Mouse (Mus musculus): ENCODE results near the gene Lsg1.

Lsg1 gene

DNA sequence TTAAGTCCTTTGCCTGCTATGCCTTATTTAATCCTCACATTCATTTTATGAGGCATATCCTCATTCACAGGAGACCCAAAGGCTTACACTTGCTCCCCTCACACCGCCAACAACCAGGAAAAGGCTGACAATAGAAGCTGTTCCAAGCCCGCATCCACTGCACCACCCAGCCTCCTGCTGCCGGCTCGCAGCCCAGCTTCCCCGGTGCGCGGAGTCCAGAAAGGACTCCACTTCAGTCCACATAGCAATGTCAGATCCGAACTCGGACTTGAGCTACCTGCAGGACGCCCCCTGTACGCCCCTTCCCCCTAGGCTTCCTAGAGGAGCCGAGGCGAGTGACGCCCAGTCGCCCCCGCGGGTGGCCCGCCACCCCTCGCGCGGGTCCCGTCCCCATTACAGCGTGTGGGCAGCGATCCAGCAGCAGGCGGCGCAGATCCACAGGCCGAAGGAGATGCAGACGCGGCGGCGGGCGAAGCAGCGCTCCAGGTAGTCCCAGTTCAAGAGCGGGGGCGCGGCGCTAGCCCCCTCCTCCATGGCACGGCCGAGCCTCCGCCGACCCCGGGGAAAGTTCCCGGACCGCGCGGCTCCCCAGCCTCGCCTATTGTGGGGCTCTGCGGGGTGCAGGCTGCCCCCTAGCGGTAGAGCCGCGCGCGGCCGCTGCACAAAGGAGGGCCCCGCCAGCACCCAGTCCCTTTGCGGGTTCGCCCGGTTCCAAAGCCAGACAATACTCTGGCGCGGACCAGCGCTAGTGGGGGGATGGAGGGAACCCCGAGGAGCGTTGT lies 37.2 kb downstream of the Lsg1 start:
- DNase-seq: peak; percentile 69

GRCm38 (mm10) chr16:30549516-30549915 lies 37.9 kb downstream of the Lsg1 start:
- DNase-seq: no peak

- DNase-seq: no peak
Measured at GRCm38 (mm10) chr16:30548291-30548690, 39.1 kb downstream of the Lsg1 start.

- no peak for DNase-seq
Measured at GRCm38 (mm10) chr16:30544693-30545092, 42.7 kb downstream of the Lsg1 start.

DNA sequence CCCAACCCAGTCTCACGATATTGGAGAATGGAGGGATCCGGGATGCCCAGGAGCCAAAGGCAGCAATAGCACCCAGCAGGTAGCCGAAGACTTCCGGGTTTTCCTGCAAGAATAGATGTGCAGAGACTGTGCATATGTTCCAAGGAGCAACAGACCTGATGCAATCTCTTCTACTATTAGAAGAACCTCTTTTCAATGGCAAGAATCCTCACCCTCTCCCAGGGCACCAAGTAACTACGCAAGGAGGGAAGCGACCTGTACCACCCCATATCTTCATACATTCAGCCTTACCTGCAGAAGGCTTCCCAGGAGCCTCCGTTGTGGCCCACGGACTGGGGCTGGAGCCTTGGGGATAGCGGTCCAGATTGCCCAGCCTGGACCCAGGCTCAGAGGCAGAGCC lies 44.0 kb downstream of the Lsg1 start:
- DNase-seq: no peak

DNA sequence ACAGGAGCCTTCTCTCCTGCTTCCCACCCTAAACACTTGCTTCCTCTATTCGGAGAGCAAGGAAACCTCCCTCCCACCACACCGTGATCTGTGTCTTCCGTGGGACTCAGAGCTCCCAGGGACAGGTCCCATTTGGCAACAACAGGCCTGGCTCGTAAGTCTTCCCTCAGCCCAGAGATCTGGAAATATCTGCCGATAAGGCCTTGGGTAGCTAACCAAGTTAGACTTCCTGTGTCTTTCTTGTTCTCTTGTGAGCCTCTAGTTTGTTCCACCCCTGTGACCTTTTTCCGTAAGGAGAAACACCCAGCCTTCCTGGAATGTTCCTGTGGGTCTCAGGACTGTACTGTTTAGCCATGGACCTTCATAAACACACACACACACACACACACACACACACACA lies 44.6 kb downstream of the Lsg1 start:
- no peak for DNase-seq

DNA sequence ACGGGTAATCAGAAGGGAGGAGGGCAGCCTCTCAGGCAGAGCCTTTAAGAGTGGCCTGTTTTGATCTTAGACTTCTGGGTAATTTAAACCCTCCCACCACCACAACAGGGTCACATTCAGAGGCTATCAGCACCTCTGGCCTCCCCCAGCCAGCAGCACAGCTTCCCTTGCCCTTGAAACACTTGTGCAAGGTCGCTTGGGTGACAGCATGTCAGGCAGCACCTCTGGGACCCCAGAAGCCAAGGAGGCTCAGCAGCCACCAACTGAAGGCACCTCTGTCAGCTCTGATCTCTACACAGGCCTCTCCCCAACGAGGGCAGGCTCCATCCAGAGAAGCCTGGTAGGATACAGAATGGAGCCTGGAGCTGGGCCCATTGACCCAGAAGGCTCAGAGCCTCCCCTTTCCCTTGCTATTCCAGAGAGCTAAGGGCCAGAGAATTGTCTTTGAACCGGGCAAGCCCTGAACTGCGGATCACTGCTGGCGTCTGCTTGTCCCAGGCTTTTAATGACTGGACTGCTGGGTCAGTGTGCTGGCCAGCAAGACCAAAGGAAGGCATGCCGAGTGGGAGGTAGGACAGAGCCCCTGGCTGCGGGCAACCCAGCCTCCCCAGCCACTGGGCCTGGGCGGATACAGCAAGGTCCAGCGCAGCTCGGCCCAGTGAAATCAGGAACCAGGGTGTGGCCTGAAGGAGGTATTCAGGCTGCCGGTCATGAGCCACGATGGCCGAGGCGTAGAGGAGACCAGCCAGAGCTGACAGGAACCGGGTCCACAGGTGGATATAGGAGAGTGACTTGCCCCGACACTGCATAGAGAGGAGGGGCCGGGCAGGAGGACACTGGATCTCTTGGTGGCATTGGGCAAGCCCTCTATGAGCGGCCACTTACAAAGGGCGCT lies 47.0 kb downstream of the Lsg1 start:
- no peak for DNase-seq

DNA sequence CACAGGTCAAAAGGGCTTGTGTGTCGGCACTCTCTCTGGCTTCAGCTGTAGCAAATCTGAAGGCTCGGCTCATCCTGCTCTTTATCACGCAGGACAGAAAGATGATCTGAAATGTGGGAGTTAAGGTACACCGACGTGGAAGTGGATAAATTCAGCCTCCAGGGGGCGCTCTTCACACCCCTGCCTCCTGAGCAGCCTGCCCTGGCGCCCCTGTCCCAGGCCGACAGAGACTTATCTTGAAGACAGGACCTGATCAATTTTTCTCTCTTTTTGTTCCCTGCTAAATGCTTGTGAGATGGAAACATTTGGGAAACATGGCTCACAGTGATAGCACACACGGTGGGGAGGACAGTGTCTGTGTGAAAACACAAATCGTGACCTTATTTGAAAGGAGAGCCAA lies 48.0 kb downstream of the Lsg1 start:
- no peak for DNase-seq

DNA sequence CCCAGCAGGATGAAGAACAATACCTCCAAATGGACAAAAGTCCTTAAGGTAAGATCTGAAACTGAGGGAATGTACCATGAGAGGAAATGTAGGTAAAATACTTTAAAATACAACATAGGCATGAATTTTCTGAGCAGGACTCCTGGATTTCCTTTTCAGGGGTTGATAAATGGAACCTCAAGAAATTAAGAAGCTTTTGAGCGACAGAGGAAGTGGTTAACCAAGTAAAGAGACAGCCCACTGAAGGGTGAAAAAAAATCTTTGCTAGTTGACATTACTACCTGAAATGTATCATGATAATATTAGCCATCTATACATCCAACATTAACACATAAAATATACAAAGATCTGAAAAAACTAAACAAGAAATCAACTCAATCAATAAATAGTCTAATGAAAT lies 52.3 kb downstream of the Lsg1 start:
- no peak for DNase-seq

DNA sequence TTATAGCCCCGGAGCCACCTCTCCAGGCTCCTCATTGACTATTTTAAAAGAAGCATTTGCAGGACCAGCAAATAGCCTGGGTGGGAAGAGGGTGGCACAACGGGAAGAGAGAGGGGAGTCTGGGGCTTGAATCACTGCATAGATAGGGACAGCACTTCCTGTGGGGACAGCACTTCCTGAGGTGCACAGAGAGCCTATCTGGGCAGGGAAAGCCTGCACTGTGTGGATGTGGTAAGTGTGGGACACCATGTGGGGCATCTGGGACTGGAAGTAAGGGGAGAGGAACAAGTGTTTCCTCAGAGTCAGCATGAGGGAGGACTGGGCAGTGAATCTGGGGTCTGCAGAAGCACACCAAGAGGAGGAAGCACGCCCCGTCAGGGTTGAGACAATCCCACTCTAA lies 53.8 kb downstream of the Lsg1 start:
- no peak for DNase-seq

- DNase-seq: no peak
Measured at GRCm38 (mm10) chr16:30532929-30533328, 54.5 kb downstream of the Lsg1 start.

DNA sequence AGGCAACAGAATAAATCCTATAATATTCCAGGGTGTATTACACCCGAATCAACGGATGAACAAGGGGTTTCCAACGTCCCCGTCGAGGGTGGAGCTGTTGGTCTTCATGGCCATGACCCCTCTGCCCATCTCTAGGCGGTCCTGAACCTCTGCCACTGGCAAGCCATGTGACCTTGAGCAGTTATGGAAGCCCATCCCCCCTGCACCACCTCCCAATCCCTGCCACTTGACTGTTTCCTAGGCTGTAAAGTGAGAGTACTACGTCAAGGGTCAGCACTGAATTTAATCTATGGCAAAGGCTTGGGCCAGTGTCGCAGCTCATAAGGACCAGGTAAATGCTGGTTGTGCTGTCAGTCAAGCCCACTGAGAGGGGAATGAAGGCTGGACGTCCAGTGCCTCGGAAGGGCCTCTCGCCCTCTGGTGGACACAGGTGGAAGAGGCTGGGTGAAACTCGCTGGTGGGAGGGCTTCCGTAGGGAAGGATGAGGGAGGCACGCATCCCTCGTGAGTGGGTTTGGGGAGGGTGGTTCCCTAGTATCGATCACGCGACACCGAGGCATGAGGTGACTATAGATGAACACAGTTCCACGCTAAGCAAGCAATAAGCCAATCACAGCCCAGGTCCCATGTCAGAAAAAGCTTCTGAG lies 55.5 kb downstream of the Lsg1 start:
- DNase-seq: no peak

- no peak for DNase-seq
Measured at GRCm38 (mm10) chr16:30530815-30531214, 56.6 kb downstream of the Lsg1 start.

DNA sequence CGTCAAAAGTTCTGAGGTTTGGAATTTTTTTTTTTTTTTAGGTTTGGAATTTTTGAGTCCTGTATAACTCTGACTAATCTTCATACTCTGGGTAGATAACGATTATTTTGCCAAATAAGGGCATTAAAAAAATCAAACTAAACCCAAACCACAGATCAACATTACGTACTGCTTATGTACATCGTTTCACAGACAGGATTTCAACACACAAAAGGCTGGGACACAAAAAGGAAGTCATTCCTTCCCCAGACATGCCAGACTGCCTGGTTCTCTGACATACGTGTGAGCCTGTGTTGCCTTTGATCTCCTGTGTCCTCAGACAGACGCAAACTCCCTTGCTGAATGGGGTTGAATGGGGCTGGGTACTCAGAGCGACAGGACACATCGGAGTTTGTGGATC lies 59.0 kb downstream of the Lsg1 start:
- no peak for DNase-seq

- DNase-seq: no peak
Measured at GRCm38 (mm10) chr16:30527889-30528288, 59.5 kb downstream of the Lsg1 start.

- DNase-seq: no peak
Measured at GRCm38 (mm10) chr16:30525756-30526155, 61.6 kb downstream of the Lsg1 start.

DNA sequence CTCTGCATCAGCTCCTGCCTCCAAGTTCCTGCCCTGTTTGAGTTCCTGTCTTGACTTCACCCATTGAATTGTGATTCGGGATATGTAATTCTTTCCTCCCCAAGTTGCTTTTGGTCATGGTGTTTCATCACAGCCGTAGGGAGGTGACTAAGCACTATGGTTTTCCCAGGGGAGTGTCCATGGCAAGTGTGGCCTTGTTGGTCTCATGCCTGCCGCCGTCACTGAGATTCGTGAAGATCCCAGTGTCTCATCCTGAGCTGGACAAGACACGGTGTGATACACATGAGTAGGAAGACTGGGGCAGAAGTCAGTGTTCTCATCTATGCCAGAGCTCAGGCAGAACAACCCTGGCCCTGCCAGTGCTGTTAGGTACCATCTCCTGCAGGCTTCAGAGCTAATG lies 62.9 kb downstream of the Lsg1 start:
- no peak for DNase-seq

GRCm38 (mm10) chr16:30522253-30522940 lies 65.0 kb downstream of the Lsg1 start:
- no peak for DNase-seq

- DNase-seq: no peak
Measured at GRCm38 (mm10) chr16:30521147-30521546, 66.2 kb downstream of the Lsg1 start.

DNA sequence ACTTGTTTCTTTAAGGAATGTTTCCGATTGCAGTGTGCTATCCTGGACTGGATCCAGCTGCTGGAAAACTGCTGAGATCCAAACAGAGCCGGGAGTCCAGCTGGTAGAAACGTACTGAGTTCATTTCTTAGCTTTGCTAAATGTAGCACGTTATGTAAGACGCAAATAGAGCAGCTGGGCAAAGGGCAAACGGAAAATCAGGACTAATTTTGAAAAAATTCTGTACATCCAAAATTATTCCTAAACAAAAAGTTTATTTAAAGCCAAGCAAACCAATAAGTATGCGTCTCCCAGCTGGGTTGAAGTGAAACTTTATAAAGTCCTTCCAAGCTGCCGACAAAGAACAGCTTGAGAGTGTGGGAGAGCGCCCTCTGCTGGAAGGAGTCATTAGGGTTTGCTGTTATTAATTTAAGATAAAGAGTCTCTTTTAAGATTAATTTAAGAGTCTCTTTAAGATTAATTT lies 67.0 kb downstream of the Lsg1 start:
- DNase-seq: peak; percentile 47

DNA sequence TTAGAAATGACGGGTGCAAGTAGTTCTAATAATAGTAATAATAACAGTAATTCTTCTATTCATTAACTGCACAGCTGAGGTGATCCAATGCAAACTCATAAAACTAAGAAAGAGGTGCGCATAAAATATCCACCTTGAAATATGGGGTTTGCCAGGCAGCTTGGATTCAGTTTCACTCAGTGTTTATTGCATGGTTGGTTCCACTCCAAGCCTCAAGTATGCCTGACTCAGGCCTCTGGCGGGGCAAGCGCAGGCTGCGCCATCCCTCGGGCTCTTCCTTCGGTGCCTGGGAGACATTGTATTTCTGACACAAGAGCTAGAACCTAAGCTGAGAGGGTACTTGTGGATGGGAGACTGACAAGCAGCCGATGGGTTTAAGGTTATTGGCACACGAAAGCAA lies 68.8 kb downstream of the Lsg1 start:
- DNase-seq: no peak

- DNase-seq: no peak
Measured at GRCm38 (mm10) chr16:30517666-30518283, 69.6 kb downstream of the Lsg1 start.

All from cerebellum, adult 9-11 months (tissue).